Mouse (Mus musculus) heart, adult 9 months (tissue): ENCODE measurements around the gene Gm20532.
A peak's percentile ranks its signal among the peaks of the same experiment; 100 is the strongest.

Experiments used
- DNase-seq, 2 experiments: peaks; one replicate each; pipeline ENCODE4 v3.0.0; 2022; ENCODE audit warnings: low spot score in 2 of 2

Gm20532 gene

DNA sequence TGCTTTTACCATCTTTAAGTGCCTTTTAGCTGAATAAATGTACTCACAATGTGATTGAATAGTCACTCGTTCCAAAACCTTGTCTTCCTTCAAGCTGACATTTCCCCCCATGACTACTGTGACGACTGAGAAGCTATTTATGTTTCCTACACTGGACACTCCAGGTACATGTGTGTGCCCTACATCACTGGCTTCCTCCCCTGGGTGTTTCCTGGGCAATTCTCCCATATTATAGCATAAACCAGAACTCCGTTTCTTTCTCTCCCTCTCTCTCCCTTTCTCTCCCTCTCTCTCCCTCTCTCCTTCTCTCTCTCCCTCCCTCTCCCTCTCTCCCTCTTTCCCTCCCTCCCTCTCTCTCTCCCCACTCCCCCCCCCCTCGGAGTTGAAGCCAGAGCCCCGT, 12.6 kb upstream of the Gm20532 start:
- DNase-seq = no peak

DNA sequence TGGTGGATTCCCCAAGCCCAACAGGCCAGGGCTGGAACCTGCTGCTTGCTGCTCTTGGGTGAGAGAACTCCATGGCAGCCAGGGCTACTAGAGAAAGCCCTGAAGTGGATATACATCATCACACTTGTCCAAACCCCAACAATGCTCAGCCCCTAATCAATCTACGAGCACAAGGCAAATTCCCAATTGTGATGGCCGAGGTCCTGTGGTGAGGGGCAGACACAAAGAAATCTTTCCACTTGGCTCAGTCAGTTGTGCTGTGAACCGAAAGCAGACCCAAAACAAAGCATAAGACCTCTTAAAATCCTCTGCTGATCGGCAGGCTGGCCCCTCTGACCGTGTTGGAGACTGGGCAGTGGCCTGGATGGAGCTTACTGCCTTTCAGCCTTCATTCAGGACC, 11.6 kb upstream of the Gm20532 start:
- DNase-seq = no peak

DNA sequence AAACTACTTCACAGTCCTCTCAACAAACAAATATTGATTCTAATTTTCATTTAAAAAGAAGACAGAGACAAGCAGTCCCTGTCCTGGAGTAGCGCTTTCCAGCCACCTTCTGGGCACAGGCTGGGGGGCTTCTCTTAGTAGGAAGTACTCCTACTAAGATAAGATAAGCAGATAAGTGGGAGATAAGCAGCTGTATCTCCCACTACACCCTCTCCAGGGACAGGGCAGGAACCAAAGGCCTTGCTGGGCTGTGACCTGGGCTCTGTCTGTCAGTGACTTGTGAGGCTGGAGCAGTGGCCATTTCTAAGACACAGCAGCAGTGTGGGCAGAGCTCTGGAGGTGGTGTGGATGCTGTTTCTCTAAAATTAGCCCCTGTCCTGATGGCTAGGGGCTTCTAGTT, 11.1 kb upstream of the Gm20532 start:
- no peak for DNase-seq

DNA sequence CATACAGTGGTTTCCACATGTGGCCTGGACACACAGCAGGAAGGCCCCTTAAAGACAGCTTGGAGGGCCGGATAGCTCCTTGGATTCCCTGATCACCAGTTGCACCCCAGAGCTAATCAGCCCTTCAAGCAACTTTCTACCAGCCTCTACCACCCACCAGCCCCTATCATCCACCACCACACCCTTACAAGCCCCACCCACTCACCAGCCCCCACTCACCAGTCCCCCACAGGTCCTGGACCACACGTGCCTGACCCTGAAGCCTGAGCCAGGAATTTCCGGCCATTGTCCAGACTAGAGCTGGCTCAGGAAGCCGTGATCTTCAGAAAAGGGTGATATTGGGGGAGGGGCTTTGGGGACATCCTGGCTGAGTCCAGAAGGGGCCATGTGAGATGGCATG, 10.6 kb upstream of the Gm20532 start:
- DNase-seq = peak; percentile 78 to 87

DNA sequence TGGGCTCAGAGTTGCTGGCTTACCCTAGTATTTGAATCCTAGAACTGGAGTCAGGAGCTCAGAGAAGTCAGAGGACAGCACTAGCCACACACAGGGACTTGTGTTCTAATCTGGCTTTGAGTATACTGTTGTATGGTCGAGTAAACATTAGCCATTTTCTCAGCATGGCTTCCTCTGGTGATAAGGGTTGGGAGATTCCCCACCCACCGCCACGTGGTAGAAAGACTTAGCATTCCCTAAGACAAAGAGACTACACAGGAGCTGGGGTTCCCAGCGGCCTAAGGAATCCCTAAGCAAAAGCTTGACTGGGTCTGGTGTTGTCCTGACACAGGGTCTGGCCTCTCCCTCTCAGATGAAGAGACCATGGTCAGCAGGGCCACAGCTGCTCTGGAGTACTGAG, 10.0 kb upstream of the Gm20532 start:
- DNase-seq = peak in 1 of 2 experiments; percentile 46

DNA sequence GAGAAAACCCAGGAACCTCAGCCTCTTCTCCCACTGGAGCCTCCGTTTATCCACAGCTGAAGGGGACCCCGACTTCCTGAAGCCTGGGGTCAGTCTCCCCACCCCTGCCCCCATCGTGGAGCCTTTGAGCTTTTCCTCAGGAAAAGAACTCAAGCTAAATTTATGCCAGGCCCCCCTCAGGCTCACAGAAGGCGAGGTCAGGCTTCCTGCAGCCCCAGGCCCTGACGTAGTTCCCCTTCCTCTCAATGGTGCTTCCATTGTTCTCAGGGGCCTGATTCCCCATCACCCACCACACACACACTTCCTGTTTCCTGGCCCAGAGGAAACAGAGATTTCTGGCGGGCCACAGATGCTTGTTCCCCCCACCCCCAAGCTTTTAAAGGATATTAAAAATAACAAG, 8.1 kb upstream of the Gm20532 start:
- DNase-seq = peak; percentile 85 to 95

DNA sequence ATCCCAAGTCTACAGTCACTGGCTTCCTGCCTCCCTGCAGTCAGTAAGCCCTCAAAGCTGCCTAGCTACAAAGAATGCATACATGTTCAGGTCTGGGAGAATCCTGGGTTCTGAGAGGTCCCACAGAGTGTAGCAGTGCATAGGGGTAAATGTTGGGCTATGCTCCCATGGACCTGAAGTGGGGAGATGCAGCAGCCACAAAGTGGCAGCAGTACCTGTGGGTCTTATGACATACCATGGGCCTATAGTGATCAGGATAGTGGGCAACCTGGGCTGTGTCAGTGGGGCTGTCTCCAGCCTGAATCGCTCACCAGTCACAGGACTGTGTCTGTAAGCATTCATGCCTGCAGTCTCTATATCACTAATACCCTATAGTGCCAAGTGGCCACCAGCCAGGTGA, 6.7 kb upstream of the Gm20532 start, which contains the start of gene Egfl7:
Egfl7 (plus strand) TSS at position 301 of the 400 bp plus-strand sequence.
- DNase-seq = no peak

DNA sequence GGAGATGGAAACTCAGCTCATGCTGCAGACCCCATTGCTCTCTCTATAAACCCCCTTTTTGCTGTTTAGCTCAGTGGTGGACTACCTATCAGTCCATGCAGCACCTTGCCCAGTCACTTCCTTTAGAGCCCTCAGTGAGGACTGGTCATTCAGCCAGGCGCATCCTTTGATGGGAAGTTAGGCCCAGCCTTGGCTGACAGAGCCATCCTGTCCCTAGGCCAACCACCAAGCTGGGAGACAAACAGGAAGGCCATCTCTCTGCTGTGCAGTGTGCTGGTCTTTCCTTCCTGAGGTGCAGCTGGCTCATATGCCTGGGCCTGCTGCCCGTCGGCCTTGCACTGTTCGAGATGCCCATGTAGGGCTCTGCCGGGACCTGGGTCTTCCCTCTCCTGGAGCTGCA, 5.7 kb upstream of the Gm20532 start:
- DNase-seq = peak in 1 of 2 experiments; percentile 50

DNA sequence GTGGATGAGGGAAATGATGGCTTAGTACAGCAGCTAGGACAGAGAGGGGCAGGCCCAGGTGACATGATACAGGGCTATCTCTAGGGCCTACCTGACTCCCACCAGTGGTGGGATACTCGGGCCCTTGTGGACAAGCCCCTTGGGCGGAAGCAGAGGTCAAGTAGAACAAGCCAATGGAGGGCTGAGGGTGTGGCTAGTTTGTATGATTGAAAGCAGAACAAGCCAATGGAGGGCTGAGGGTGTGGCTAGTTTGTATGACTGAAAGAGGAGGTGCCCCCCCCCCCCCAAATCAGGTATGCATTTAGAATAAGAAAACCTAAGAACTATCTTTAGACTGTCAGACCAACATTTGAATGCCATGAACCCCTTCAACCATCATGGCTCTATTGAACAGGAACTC, 4.2 kb upstream of the Gm20532 start:
- DNase-seq = peak in 1 of 2 experiments; percentile 64

DNA sequence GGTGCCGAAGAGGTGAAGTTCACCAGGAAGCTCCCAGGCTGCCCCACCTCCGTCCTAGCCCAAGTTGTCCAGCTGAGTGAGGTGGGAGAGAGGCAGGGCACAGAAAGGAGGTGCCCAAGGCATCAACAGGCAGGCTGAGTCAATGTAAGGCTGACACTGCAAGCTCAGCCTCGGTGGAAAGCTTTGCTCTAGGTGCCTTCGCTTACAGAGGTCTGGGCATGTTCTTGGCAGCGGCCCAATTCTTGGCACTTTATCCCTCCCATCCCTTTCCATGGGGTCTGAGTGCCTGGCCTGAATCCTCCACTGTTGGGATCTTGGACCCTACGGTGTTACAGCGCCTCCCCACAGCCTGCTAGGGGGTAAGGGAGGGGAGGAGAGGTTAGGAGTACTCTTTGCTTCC, 3.7 kb upstream of the Gm20532 start:
- DNase-seq = no peak

DNA sequence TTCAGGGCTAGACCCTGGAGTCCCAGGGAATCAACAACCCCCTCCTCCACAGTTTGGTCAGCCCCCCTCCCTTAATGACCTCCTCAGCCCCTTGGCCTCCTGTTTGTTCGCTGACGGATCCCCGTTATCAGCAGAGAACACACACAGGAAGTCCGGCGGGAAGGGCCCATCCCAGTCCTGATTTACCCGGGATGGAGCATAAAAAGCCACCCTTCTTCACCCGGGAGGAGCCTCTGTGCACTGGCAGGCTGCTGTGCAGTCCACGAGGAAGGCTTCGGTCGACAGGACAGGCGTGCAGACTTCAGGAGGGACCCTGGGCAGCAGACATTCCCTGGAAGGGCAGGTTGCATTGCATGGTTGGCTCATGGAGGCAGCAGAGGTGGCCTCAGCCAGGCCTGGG, 2.8 kb upstream of the Gm20532 start:
- peak; percentile 88 to 96 for DNase-seq

DNA sequence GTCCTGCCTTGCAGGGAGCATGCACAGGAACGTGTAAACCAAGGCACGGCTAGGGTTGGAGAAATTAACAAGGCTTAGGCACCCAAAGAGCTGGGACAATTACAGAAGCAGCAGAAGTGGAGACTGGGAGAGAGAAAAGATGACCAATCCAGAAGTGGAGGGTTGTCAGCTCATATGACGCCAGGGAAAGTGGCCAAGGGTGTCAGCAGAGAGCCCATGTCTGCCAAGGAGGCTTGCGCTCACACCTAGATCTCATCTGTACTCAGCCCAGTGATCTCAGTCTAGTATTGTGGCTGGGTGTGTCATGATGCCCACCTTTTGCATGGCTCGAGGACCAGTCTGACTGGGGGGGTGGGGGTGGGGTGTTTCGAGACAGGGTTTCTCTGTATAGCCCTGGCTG, 726 bp upstream of the Gm20532 start:
- DNase-seq = peak; percentile 42 to 51

DNA sequence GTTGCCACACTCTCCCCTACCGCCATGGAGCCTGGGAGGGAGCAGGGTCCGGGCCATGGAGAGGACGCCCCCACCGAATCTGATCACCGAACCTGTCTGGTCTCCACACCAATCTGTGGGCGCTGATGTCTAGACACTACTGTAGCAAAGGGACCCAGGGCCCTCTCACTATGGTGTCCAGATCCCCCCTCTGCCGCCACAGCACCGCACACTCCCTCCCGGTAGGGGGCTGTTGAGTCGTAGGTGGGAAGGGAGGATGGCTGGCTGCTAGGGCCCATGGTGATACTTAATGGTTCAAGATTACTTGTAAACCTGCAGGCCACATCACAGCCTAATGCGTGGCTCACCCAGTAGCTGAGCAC, 586 bp downstream of the Gm20532 start:
- no peak for DNase-seq

DNA sequence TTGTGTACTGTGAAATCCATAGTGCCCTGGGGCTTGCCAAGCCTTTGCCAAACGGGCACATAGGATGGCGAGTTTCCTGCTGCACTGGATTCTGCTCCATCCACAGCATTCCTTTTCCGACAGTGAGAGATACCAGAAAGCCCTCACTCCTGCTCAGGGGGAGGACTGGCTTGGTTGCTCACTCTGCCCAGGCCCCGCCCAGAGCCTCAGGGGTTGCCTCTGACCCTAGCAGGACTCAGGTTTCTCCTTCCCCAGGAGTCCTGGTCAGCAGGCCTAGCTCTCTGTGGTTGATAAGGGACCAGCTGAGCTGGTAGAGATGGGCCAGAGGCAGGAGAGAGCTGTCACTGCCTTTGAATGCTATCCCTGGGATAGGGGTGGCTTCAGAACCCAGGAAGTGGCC, 2.1 kb downstream of the Gm20532 start:
- no peak for DNase-seq

DNA sequence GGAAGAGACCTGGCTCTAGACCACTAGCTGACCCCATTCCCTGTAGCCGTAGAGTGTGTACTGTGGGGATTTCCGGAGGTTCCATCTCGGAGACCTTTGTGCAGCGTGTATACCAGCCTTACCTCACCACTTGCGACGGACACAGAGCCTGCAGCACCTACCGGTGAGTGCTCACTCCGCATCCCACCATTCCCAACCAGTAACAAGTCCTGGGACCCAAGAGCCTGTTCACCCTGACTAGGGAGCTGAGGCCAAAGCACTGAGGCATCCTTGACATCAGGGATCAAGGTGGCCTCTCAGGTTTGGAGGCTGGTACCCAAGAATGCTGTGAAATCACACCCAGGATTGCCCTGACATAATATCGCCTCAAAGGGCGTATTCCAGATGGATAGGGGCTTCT, 2.8 kb downstream of the Gm20532 start:
- DNase-seq = no peak

DNA sequence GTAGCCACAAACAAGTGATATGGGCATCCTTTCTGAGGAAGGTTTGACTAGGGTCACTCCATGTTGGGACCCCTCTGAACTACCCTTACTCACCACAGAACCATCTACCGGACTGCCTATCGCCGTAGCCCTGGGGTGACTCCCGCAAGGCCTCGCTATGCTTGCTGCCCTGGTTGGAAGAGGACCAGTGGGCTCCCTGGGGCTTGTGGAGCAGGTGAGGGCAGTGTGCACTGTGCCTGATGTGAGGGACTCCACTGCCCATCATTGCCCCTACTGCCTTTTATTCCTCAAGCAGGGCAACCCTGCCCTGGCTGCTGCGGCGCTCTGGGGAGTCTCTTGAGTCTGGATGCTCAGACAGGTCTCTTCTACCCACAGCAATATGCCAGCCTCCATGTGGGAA, 3.8 kb downstream of the Gm20532 start:
- DNase-seq = no peak

DNA sequence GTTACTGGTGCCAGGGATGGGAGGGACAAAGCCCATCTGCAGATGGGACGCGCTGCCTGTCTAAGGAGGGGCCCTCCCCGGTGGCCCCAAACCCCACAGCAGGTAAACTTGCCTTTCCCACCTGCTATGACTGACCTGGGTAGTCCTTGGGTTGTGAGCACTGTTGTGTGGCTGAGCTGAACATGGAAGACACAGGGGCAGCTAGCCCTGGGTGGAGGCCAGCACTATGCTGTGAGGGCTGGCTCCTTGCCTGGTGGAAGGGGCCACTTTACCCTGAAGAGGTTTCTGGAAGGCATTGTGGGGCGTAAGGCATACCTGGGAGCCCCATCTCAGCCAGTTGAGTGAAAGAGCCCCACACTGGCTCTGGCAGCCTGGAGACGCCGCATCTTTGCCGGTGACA, 4.5 kb downstream of the Gm20532 start:
- DNase-seq = no peak

DNA sequence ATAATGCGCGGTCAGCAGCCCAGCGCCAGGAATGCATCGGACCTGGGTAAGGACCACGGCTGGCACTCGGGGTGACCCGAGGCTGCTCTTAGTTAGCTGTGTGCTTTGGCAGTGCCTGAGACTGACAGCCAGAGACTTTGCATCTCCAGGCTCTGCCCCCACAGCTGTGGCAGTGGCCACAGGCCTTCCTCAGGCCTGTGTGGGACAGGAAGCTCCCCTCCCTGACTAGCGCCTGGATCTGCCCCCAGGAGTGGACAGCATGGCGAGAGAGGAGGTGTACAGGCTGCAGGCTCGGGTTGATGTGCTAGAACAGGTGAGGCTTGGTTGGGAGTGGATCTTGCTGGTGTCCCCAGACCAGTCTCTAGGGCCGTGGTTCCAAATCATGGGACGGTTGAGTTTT, 5.0 kb downstream of the Gm20532 start:
- DNase-seq = peak in 1 of 2 experiments; percentile 6

DNA sequence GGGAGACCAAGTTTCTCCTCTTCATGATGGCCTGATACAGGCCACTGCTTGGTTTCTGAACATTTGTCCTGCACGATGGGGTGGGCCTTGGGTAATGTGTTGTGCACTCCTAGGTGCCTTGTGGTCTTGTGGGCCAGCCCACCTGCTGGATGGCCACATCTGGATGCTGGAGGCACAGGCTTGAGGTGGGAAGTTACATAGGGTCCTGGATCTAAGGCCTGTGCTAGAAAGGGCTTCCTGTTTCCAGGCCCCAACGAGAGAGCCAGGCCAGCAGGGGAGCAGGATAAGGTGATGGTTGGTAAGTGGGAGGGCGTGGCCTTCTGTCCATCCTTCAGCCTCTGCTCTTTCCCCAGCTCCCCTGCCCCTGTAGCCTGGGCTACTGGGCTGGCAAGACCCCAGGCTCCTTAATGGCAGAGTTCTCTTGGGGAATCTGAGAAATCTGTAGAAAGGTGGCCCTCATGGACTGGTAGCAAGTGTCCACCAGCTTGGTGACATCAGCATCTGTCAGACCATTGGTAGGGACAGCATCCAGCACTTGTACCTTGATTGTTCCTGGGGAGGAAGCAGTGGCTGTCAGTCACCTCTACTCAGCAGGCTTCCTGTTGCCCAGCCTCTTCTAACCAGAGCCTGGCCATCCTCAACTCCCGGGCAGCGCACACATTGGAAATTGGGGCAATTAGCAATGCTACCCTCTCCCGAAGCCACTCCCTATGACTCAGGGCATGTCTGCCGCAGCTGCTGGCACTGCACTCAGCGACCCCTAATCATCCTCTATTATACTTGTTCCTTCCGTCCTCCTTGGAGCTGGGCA, 7.0 kb downstream of the Gm20532 start:
- DNase-seq = peak in 1 of 2 experiments; percentile 55

DNA sequence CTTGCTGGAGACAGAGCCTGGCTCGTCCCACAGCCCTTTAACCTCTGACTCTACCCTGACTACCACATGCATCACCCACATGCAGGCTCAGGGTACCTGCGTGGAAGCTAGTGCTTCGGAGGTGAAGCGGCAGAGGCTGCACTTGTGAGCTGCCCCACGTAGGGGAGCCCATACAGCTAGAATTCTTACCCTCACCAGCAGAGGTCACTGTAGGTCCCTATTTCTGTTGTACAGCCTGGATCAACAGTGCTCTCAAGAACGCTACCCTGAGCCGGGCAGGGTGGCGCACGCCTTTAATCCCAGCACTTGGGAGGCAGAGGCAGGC, 7.5 kb downstream of the Gm20532 start:
- peak; percentile 71 to 73 for DNase-seq

DNA sequence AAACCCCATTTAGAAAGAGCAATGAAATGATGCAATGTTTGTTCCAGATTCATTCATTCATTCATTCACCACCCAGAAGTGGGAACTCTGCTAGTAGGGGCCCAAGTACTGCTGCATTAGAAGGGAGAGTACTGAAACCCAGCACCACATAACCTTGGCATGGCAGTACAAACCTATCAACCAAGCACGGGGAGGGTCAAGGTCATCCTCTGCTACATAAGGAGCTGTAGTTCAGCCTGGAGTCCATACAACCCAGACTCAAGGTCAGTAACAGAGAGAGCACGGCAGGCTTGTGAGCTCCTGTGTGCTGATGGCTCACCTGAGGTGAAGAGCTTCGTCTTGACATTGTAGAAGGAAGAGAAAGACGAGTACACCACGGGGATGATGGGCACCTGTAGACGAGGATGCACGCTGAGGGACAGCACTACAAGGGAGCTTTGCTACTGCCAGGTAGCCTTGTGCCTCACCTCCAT, 8.1 kb downstream of the Gm20532 start:
- DNase-seq = peak in 1 of 2 experiments; percentile 33

DNA sequence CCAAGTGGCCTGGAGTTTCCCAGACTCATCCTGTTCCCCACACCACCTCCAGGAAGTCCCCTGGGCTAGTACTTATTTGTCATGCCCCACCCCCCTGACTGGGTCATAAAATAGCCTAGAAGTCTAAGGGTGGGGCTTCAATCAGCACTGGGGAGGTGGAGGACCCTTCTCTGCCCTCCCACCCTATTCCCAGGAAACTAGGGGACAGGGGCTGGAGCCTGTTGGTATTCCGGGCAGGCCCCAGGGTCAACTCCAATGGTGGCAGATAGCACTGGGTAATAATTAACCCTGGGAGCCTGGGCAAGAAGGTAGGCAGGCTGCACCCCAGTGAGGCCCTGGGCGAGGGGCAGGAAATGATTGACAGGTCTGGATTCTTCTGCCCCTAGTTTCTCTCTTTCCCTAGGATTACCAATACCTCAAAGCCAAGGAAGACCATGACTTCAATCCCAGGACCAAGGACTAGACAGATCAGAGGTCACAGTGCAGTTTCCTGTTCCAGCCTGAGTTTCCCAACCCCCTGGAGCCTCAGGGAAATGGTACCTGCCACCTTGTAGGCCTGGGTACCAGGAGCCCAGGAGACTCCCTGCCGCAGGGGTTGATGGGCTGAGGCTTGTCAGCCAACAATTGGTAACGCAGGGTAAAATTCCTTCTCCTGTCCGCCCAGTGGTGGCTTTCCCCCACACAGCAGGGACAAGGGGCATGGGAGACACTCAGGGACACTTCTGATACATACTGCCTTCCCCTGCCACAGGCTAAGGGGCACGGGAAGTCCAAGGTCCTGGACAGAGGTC, 8.7 kb downstream of the Gm20532 start:
- peak in 1 of 2 experiments; percentile 54 for DNase-seq
